Mouse (Mus musculus) ES-CJ7 (cell line): ENCODE results near the gene Mgl2.

ENCODE experiments used
- DNase-seq: peaks from one replicate; pipeline ENCODE4 v3.0.0; 2011; ENCODE audit warnings: low read depth, low spot score

Mgl2 gene

DNA sequence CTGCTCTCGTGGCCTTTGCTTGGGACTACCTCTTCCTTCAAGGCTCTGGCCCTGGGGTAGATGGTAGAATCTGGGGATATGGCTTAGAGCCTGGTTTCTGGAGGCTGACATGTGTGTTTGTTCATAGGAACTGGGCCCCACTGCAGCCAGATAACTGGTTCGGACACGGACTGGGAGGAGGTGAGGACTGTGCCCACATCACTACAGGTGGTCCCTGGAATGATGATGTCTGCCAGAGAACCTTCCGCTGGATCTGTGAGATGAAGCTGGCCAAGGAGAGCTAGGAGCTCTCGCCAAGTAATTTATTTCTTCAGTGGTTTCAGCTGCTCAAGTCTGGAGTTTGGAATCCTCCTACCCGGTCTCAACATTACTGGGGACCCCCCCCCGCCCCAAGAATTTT is 40.2 kb downstream of the Mgl2 start:
- DNase-seq: no peak

DNA sequence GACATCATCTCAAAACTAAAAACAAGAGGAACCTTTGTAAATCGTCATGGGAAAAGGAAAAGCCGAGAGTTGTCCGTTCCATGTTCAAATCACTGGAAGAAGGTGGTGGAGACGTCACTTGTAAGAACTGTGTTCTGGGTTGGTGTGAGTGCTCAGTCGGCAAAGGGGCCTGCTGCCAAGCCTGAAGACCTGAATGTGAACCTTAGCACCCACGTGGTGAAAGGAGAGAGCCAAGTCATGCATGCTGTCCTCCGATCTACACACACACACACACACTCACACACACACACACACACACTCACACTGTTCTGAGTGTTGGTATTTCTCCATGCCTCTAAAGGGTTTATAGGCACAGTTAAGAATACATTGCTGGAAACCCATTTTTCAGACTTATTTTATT is 41.1 kb downstream of the Mgl2 start:
- no peak for DNase-seq

- peak; percentile 88 for DNase-seq
These were observed 41.7 kb downstream of the Mgl2 start for GRCm38 (mm10) chr11:70171847-70172246.

DNA sequence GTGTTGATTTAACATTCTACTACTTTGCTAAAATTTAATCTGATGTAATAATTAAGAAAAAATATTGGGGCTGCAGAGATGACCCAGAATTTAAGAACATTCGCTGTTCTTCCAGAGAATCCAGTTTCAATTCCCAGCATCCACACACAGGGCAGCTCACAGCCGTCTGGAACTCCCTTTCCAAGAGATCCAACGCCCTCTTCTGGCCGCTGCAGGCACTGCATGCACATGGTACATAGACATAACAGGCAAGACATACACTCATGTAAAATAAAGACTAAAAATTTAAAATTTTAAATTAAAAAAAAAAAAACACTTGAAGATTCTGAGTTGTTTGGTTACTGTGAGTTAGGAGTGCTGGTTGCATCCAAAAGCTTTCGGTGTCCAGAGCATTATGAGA is 42.2 kb downstream of the Mgl2 start:
- DNase-seq: peak; percentile 80

GRCm38 (mm10) chr11:70174491-70174890 is 44.4 kb downstream of the Mgl2 start:
- DNase-seq: no peak

DNA sequence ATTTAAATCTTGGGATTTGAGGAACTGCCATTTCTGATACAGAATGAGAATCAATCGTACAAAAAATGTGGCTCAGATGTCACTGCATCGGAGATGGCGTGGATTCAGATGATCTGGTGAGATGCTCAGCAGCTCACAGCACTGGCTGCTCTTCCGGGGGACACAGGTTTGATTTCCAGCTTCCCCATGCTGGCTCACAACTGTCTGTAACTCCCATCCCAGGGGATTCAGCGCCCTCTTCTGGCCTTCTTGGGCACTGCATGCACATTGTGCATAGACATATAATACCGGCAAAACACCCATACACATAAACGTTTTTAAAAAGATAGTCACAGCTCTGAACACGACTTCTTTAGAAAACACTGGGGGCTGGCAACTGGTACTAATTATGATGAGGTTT is 47.5 kb downstream of the Mgl2 start:
- DNase-seq: peak; percentile 58

DNA sequence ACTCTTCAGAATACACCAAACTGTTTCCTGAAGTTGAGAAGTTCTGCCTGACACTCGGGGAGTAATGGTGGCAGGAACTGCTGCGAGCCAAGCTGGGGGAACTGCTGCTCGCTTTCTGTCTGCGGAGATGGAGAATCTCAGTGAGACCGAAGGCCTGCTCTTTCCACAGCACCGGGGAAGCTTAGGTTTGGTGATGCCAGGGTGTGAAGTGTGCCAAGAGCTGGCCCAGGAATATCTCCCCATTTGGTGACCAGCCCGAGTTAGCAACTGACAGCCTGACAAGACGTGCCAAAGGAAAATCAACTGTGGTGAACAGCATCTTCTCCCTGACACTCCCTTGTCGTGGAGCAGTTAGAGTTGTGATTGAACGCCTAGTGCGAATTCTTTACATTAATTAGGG is 48.2 kb downstream of the Mgl2 start:
- DNase-seq: no peak

DNA sequence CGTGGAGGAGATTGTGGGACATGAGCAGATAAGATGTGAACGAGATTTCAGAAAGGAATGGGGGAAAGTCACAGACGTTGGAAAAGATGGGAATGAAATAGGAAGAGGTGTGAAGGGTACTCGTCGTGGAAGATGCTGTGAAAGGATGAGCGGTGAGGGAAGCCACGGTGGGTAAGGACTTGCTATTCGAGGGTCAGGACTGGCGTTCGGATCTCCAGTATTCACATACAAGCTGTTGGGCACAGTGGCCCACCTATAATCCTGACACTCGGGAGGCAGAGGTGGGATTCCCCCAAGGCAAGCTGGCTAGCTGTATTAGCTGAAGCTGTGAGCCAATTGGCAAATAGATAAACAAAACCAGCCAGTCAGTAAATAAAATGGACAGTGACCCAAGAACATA is 48.6 kb downstream of the Mgl2 start:
- no peak for DNase-seq

DNA sequence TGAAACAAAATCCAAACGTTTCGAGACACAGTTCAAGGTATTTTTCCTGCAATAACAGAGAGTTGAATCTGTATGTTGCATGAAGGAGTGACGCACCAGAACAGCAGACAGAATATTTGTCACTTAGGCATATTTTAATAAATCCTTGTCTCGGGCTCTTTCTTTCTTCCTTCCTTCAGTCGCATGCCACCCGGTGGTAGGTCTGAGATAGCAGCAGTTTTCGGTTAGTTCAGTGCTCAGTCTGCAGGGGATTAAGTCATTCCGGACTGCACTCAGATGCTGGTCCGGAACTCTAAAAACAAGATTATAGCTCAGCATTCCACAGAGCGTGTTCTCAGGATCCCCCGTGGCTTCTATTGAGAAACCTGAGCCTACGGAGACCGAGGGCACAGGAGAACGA is 49.3 kb downstream of the Mgl2 start:
- DNase-seq: peak; percentile 48

- DNase-seq: no peak
These were observed 50.4 kb downstream of the Mgl2 start for GRCm38 (mm10) chr11:70180496-70180895.

- no peak for DNase-seq
These were observed 55.0 kb downstream of the Mgl2 start for GRCm38 (mm10) chr11:70185120-70185519.
